Mouse (Mus musculus) midbrain, embryonic 11.5 days (tissue): ENCODE measurements at regions not wholly inside any gene's neighbourhood (a gene's known extent, or its start where the extent isn't known, plus 50 kb on each side); places are given as distances from the start of the nearest gene placed in this dataset.
"Not testable (repeated sequence)": the region's sequence is repeated elsewhere in the genome, so short reads cannot be mapped to it uniquely, and the experiment has no call there.

Experiments
- ATAC-seq: fragments of 200-750 bp; cut with Nextera tagmentation; 2 replicates; pipeline ENCODE4 v1.8.0; 2017; ENCODE audit warnings: moderate TSS enrichment, moderate library complexity; ENCODE audit not compliant: low FRiP score
- DNase-seq: peaks from one replicate; pipeline ENCODE4 v3.0.0; 2015; ENCODE audit warnings: low spot score; ENCODE audit errors: missing footprints
- H3K27ac ChIP-seq: fragments of 300-500 bp; sonication (generic); 2 replicates; pipeline ENCODE4 v1.5.1; 2014; ENCODE audit warnings: low read depth, low read length
- H3K27me3 ChIP-seq: fragments of 300-500 bp; sonication (generic); 2 replicates; pipeline ENCODE4 v1.6.1; 2014; ENCODE audit warnings: mild to moderate bottlenecking, low read length, moderate library complexity, mixed read lengths; ENCODE audit not compliant: control insufficient read depth, insufficient read depth
- H3K36me3 ChIP-seq: fragments of 300-500 bp; sonication (generic); 2 replicates; pipeline ENCODE4 v1.6.1; 2014; ENCODE audit warnings: mild to moderate bottlenecking, low read length, moderate library complexity, mixed read lengths; ENCODE audit not compliant: control insufficient read depth, insufficient read depth
- H3K4me1 ChIP-seq: fragments of 300-500 bp; sonication (generic); 2 replicates; pipeline ENCODE4 v1.6.1; 2014; ENCODE audit warnings: low read length; ENCODE audit not compliant: control insufficient read depth, insufficient read depth
- H3K4me2 ChIP-seq: fragments of 300-500 bp; sonication (generic); 2 replicates; pipeline ENCODE4 v1.6.1; 2014; ENCODE audit warnings: mild to moderate bottlenecking, moderate library complexity
- H3K4me3 ChIP-seq: fragments of 300-500 bp; sonication (generic); 2 replicates; pipeline ENCODE4 v1.5.1; 2014; ENCODE audit warnings: low read depth, low read length
- H3K9ac ChIP-seq: fragments of 300-500 bp; sonication (generic); 2 replicates; pipeline ENCODE4 v1.6.1; 2014; ENCODE audit warnings: low read length
- H3K9me3 ChIP-seq: fragments of 300-500 bp; sonication (generic); 2 replicates; pipeline ENCODE4 v1.6.1; 2016; ENCODE audit warnings: low read length; ENCODE audit not compliant: control insufficient read depth
- WGBS: fragments of 180-500 bp; shearing (Covaris S2); extraction: QIAGEN DNeasy Blood & Tissue Kit; methylation state at CpG from one replicate; pipeline ENCODE4 v1.1.7; 2014; 5-methylcytosine and 5-hydroxymethylcytosine counted together

DNA sequence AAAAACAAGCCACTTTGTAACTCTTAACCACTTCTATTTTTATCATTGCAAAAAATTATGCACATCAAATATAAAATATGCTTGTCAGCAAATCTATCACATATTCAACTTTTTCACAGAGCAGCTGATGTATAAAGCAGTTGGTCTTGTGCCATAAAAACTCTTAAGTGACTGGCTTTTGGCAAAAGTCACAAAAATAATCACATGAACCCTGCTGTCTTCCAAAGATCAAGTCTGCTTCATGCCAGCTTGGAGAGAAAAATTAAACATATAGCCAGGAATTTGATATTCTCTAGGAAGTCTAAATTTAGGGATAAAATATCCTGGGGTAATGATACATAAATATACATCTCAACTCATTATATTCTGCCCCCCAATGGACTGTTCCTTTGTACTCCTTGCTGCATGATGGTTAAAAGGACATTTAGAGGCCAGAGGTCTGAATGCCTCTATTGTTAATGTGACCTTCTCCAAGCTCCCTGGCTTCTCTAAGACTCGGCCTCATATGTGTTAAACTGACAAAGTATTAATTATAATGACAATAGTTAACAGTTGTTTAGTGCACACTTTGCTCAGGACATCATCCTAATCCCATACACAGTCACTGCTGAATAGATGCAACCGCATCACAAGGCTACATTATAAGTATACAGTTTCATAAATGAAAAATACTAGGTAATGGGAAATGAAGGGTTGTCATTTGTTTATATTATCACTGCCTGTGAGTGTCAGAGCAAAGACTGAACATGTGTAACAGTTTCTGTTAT, 422.9 kb upstream of the Hs3st1 start:
- H3K27me3 ChIP-seq: no peaks in the 10 kb centered on the region
- no peaks in the 10 kb centered on the region for H3K36me3 ChIP-seq
- no peaks in the 10 kb centered on the region; the same call in 1 of the 2 replicates for H3K4me1 ChIP-seq
- H3K9me3 ChIP-seq: no peaks in the 10 kb centered on the region
- no peak overlapping the region for H3K27ac ChIP-seq
- H3K4me3 ChIP-seq: no peak overlapping the region
- ATAC-seq (no peak), DNase-seq (no peak)
- WGBS: 32% methylated on average over 2 of the region's 2 CpGs
- H3K4me2 ChIP-seq: no peak overlapping the region
- no peak overlapping the region for H3K9ac ChIP-seq

DNA sequence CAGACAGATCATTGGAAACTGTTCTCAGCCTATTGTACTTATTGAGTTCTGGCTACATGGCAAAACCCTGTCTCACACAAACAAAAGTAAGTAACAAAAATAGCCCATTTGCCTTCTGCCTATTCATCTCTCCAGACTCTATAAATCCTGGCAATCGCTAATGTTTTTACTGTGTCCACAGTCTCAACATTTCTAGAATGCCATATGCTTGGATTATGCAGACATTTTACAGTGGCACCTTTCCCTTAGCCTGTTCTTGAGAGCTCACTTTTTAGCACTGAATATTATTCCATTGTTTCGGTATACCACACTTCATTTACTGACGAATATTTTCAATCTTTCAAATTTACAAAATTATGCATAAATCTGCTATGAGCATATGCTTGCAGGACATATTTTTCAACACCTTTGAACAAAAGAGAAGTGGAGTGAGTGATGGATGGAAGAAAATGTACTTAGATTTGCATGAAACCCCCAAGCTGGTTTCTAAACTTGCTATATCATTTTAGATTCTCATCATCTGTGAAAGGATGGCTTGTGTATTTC, 381.5 kb upstream of the Hs3st1 start:
- Histone ChIP-seq H3K27ac (no peak overlapping the region), H3K36me3 (no peaks in the 10 kb centered on the region), H3K9ac (no peak overlapping the region), H3K4me1 (no peaks in the 10 kb centered on the region), H3K4me2 (no peak overlapping the region), H3K9me3 (no peaks in the 10 kb centered on the region), H3K4me3 (no peak overlapping the region), H3K27me3 (no peaks in the 10 kb centered on the region)
- DNase-seq: no peak
- WGBS: 89% methylated on average over 3 of the region's 3 CpGs
- ATAC-seq: no peak

DNA sequence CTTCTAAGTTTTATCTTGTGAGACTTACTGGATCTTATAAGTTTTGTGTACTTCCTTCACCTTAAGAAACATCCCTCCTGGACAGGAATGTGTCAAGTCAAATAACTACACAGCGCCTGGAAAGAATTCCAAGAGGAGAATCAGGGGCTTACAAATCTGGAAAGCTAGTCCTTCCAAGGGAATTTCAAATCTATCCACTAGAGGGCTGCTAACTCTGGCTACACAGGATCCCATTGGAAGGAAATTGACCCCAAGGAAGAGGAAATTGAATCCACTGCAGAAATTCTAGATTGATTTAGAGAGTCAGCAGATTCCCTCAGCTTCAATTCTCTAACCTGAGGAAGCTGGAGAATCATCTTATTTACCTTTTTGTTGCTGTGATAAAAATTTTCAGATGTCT, 369.1 kb upstream of the Hs3st1 start:
- Histone ChIP-seq H3K27me3 (no peaks in the 10 kb centered on the region), H3K27ac (no peak overlapping the region), H3K9ac (no peak overlapping the region), H3K4me2 (no peak overlapping the region), H3K4me1 (no peaks in the 10 kb centered on the region), H3K36me3 (no peaks in the 10 kb centered on the region), H3K9me3 (no peaks in the 10 kb centered on the region), H3K4me3 (no peak overlapping the region)
- DNase-seq (no peak), ATAC-seq (no peak)
- 62% methylated on average over 1 of the region's 1 CpGs for WGBS

DNA sequence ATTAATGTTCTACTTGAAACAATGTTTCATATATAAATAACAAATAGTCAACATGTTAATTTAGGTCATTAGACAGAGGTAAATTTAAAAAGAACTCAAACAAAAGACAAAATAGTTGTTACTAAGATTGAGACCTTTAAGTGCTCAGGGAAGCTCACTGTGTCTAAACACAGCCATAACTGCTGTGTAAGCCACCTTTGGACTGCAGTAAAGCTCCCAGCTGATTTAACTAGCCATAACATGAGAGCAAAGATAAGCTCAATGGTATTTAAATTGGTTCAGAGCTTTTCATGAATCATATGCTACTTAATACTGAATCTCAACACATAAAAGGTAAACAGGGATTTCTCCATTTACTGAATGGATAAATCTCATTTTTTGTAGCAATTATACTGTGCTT, 361.6 kb upstream of the Hs3st1 start:
- no peaks in the 10 kb centered on the region for H3K9me3 ChIP-seq
- H3K4me1 ChIP-seq: no peaks in the 10 kb centered on the region
- no peak overlapping the region for H3K4me2 ChIP-seq
- H3K9ac ChIP-seq: no peak overlapping the region
- H3K4me3 ChIP-seq: no peak overlapping the region
- H3K27me3 ChIP-seq: no peaks in the 10 kb centered on the region
- no peak overlapping the region for H3K27ac ChIP-seq
- ATAC-seq: no peak
- no peaks in the 10 kb centered on the region for H3K36me3 ChIP-seq
- DNase-seq: no peak

DNA sequence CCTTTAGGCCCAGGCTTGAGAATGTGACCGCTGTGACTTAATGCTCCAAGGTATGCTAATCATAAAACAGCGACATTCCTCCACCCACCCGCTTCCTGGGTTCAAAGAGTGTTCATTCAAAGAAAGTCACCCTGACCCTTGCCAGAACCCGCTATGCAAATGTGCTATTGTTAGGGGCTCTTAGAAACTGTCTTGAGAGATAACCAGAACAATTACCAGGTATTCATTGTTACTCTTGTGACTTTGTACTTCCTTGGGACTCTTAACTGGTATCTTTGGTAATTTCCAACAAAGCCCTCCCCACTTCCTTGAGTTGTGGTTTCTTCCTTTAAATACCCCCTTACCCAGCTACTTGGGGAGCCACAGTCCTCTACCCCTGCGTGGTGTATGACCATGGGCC, 334.3 kb upstream of the Hs3st1 start:
- ATAC-seq, H3K9me3 ChIP-seq, H3K36me3 ChIP-seq, H3K4me2 ChIP-seq, H3K27me3 ChIP-seq, H3K9ac ChIP-seq, H3K4me1 ChIP-seq, H3K4me3 ChIP-seq, DNase-seq, H3K27ac ChIP-seq: not testable (repeated sequence)
- 85% methylated on average over 5 of the region's 5 CpGs for WGBS

DNA sequence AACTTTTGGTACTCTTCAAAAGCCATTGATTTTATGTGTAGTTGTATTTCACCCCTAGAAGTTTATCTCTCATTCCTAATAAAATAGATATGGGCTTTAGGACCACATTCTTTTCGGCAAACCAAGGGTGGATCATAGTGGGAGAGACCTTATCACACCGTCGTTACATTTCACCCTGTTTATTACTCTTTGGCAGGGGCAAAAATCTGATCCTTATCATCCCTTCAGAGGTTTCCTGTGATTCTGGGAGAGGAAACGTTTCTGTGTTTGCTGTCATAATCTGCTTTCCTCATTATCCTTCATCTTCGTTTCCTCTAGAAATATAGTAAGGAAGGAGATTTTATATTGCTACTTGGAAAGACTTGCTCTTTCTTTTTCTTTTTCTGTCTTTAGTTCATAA, 290.0 kb upstream of the Hs3st1 start:
- DNase-seq (no peak), ATAC-seq (no peak)
- Histone ChIP-seq H3K4me1 (no peaks in the 10 kb centered on the region), H3K9me3 (no peaks in the 10 kb centered on the region), H3K9ac (no peak overlapping the region), H3K4me2 (no peak overlapping the region), H3K36me3 (no peaks in the 10 kb centered on the region), H3K27me3 (no peaks in the 10 kb centered on the region), H3K4me3 (no peak overlapping the region), H3K27ac (no peak overlapping the region)
- WGBS: 82% methylated on average over 5 of the region's 5 CpGs

DNA sequence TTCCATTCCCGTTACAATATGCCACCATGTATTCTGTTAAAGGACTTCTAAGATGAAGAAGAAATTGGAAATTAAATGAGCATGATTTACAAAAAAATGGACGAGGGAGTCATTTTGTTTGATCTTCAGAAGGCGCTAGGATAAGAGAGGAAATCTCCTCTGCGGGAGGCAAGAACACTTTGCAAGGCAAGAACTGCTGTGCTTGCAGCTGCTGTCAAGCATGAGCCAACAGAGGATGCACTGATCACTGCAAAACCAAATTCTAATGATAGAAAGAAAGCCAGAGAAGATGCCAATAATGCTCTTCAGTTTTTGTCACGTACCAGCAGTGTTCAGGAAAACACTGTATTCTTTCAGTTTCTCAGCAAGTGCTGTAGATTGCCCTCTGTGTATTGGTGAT, 279.2 kb upstream of the Hs3st1 start:
- H3K27ac ChIP-seq: no peak overlapping the region
- H3K4me2 ChIP-seq: no peak overlapping the region
- H3K36me3 ChIP-seq: no peaks in the 10 kb centered on the region
- H3K9me3 ChIP-seq: no peaks in the 10 kb centered on the region
- H3K27me3 ChIP-seq: no peaks in the 10 kb centered on the region
- no peaks in the 10 kb centered on the region for H3K4me1 ChIP-seq
- no peak overlapping the region for H3K4me3 ChIP-seq
- WGBS: 83% methylated on average over 5 of the region's 5 CpGs
- ATAC-seq (no peak), DNase-seq (no peak)
- no peak overlapping the region for H3K9ac ChIP-seq

DNA sequence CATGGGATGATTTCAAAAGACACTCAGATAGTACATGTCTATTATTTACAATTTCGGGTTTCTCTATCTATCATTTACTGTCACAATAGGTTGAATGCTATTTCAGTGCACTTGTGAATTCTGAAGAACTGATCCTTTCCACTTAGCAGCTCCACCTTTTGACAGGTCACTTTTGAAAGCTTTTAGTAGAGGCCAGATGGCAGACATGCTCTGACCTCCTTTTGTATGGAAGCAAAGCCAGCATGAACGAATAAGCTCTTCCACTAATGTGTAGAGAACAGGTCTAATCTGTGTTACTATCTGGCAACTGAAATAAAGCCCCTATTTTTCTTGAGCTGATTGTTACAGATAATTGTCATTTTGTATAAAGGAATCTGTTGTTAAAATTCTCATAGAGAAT, 278.4 kb upstream of the Hs3st1 start:
- no peak overlapping the region for H3K4me3 ChIP-seq
- no peak for DNase-seq
- H3K27me3 ChIP-seq: no peaks in the 10 kb centered on the region
- H3K9ac ChIP-seq: no peak overlapping the region
- no peak overlapping the region for H3K27ac ChIP-seq
- no peaks in the 10 kb centered on the region for H3K36me3 ChIP-seq
- WGBS: 74% methylated on average over 2 of the region's 2 CpGs
- H3K9me3 ChIP-seq: no peaks in the 10 kb centered on the region
- no peak for ATAC-seq
- no peaks in the 10 kb centered on the region for H3K4me1 ChIP-seq
- H3K4me2 ChIP-seq: no peak overlapping the region

DNA sequence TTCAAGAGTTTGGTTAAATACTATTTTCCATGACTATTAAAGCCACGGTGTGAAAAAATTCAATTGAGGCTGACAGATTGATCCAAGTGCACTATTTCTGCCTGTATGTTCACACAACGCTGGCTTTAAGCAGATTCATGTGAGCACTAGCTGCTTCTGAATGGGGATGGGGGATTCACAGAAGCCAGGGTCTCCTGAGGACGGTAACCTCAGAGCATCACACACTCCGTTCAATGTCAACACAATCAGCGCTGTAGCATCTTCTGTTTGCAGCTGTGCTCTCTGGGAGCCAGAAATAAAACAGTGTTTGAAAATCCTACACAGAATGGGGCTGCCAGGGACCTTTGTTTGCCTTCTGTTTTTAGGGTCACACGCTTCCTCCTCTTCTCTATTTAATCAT, 275.0 kb upstream of the Hs3st1 start:
- H3K36me3 ChIP-seq: no peaks in the 10 kb centered on the region
- no peaks in the 10 kb centered on the region for H3K27me3 ChIP-seq
- no peak overlapping the region for H3K4me2 ChIP-seq
- no peak overlapping the region for H3K27ac ChIP-seq
- no peak overlapping the region for H3K4me3 ChIP-seq
- DNase-seq (no peak), ATAC-seq (peak; percentile 63; the same call in 1 of the 2 replicates)
- H3K9me3 ChIP-seq: no peaks in the 10 kb centered on the region
- WGBS: 85% methylated on average over 6 of the region's 6 CpGs
- H3K4me1 ChIP-seq: no peaks in the 10 kb centered on the region
- H3K9ac ChIP-seq: no peak overlapping the region
